Mouse (Mus musculus) heart, postnatal 14 days (tissue): ENCODE data around the gene Unc79. TPM values are rescaled to one million over a fixed set of nuclear protein-coding genes. Genes with fewer than 3 reads are reported as not detected.

Experiments used
- DNase-seq, 2 experiments: peaks; one replicate each; pipeline ENCODE4 v3.0.0; 2021 to 2022
- intact Hi-C: fragments of 180-260 bp; cut with DNase I; formaldehyde crosslinking; loops from one replicate; pipeline ENCODE4 v1.15.1; 2025
- long read RNA-seq, 2 experiments: library from polyadenylated mRNA; stranded (forward); transcript quantifications; one replicate each; pipeline ENCODE4 v2.0.0; 2021
- total RNA-seq, 2 experiments: library from RNA; stranded (reverse); gene quantifications; 2 replicates each; pipeline ENCODE4 v1.2.3; 2021

The Unc79 gene
- under 1 TPM; 0.05 to 0.12 TPM for total RNA-seq
- long read RNA-seq, experiment 1 = 0 reads
- long read RNA-seq, experiment 2 = 0 reads

GRCm38 (mm10) chr12:102948778-102949394 lies at the start of gene Unc79:
Gene Unc79 (plus strand): TSS chr12:102948859.
- intact Hi-C loops = no loop called here
- DNase-seq = peak; percentile 14 to 19

- intact Hi-C loops = no loop called here
- DNase-seq = no peak
These were observed 49.6 kb upstream of the Unc79 start, which contains the start of gene Cox8c for GRCm38 (mm10) chr12:102899091-102899490. Gene Cox8c (plus strand): TSS chr12:102899316.

- no peak for DNase-seq
These were observed 40.5 kb upstream of the Unc79 start for GRCm38 (mm10) chr12:102908191-102908590.

GRCm38 (mm10) chr12:102916073-102916472 lies 32.6 kb upstream of the Unc79 start:
- no peak for DNase-seq
- intact Hi-C loops = no loop called here

More at GRCm38 (mm10) chr12:102908191-102908590, 40.5 kb upstream of the Unc79 start:
- intact Hi-C loops = no loop called here

GRCm38 (mm10) chr12:102929764-102930163 lies 18.9 kb upstream of the Unc79 start:
- DNase-seq = no peak
- intact Hi-C loops = no loop called here

GRCm38 (mm10) chr12:102930335-102930734 lies 18.3 kb upstream of the Unc79 start:
- no peak for DNase-seq
- intact Hi-C loops = no loop called here

GRCm38 (mm10) chr12:102930789-102931188 lies 17.9 kb upstream of the Unc79 start:
- intact Hi-C loops = no loop called here

GRCm38 (mm10) chr12:102935892-102936291 lies 12.8 kb upstream of the Unc79 start:
- intact Hi-C loops = no loop called here
- no peak for DNase-seq

More at GRCm38 (mm10) chr12:102930789-102931188, 17.9 kb upstream of the Unc79 start:
- no peak for DNase-seq

GRCm38 (mm10) chr12:102945571-102945970 lies 3.1 kb upstream of the Unc79 start:
- no peak for DNase-seq
- intact Hi-C loops = no loop called here

- DNase-seq = no peak
- intact Hi-C loops = no loop called here
These were observed 833 bp upstream of the Unc79 start for GRCm38 (mm10) chr12:102947826-102948225.

GRCm38 (mm10) chr12:102949395-102950208 lies 943 bp downstream of the Unc79 start:
- intact Hi-C loops = no loop called here

GRCm38 (mm10) chr12:102960051-102960775 lies 11.6 kb downstream of the Unc79 start:
- intact Hi-C loops = no loop called here
- no peak for DNase-seq

More at GRCm38 (mm10) chr12:102949395-102950208, 943 bp downstream of the Unc79 start:
- DNase-seq = peak; percentile 68 to 71

- no peak for DNase-seq
- intact Hi-C loops = no loop called here
These were observed 12.4 kb downstream of the Unc79 start for GRCm38 (mm10) chr12:102961066-102961465.

GRCm38 (mm10) chr12:102964486-102964885 lies 15.8 kb downstream of the Unc79 start:
- intact Hi-C loops = no loop called here
- DNase-seq = no peak

- DNase-seq = no peak
- intact Hi-C loops = no loop called here
These were observed 31.9 kb downstream of the Unc79 start for GRCm38 (mm10) chr12:102980584-102980983.

- no peak for DNase-seq
- intact Hi-C loops = no loop called here
These were observed 32.9 kb downstream of the Unc79 start for GRCm38 (mm10) chr12:102981543-102981942.

GRCm38 (mm10) chr12:102985401-102985800 lies 36.7 kb downstream of the Unc79 start:
- intact Hi-C loops = no loop called here
- no peak for DNase-seq

GRCm38 (mm10) chr12:102987736-102988135 lies 39.1 kb downstream of the Unc79 start:
- intact Hi-C loops = no loop called here
- DNase-seq = no peak

- intact Hi-C loops = no loop called here
- no peak for DNase-seq
These were observed 59.8 kb downstream of the Unc79 start for GRCm38 (mm10) chr12:103008491-103008890.

- DNase-seq = no peak
- intact Hi-C loops = no loop called here
These were observed 69.5 kb downstream of the Unc79 start for GRCm38 (mm10) chr12:103018161-103018560.

GRCm38 (mm10) chr12:103036692-103037091 lies 88.0 kb downstream of the Unc79 start:
- intact Hi-C loops = no loop called here
- no peak for DNase-seq
